Mouse (Mus musculus): Measurements from ENCODE around the gene Atrn.

DNA sequence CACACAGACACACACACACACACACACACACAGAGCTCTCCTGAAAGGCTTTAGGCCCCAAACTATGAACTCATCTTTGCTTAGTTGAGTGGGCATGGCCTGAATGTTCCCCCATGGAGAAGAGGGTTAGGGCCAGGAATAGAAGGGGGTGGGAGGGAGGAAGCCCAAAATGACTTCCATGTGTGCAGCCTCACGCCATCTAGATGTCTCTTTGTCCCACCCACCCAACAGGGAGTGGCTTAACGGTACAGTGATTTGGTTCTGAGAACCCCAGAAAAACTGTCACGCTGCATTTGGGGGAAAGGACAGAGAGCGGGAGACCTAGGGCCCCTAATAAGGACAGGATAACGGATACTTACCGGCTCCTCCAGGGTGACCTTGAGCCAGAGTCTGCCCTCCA, 154.5 kb downstream of the Atrn start:
- TF ChIP-seq CTCF (IDR thresholded peaks at IDR 0.05; ENCODE audit: control insufficient read depth, insufficient read depth, low read length) (no peak), POLR2A (IDR thresholded peaks at IDR 0.05; ENCODE audit: borderline replicate concordance, control insufficient read depth, low read depth, low read length) (no peak)
